Comparison of ENCODE assay signal across 9 mouse cellular contexts in the genomic region with DNA sequence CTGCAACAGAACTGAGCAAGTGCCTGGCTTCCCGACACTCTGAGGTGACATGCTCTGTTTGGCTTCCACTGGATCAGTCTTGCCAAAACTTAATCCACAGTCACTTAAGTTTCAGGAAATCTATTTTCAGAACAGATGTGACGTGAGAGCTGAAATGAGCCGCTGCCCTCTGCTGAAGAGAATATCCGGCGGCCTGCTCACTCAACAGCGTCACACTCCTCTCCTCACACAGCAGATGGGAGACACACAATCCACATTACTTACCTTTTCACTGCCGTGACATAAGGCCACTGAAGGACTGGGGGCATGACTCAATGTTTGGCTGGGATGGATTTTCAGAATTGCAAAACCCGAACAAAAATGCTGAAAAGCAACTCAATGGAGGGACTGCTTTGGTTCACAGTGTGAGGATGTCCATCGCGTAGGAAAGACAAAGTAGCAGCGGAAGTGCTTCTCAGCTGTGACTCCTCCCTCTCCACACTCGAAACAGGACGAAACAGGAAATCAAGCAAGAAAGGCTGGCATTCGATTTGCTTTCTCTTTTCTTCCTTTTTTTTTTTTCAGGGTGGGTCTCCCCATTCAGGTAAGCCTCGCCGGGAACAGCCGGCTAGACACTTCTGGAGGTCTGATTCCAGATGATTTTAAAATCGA.
DNase-seq lines count a peak whose midpoint lies in the region; ATAC-seq and TF ChIP-seq lines count a peak whose summit lies in the region.
"Had no signal": no experiment of that assay in that cellular context is flagged by ENCODE, and none has a peak within 500 bp of the region (broad histone marks: within the 10 kb centered on the region; RNA-seq: fewer than 3 reads in every experiment).

No protein-coding gene starts in this region.

- 0 out of 2 replicates have a peak, but pooled peaks have one; percentile 17 for ATAC-seq in lung, embryonic 14.5 days (ENCODE audit: insufficient read depth)
- peak; percentile 51; the same call in 1 of the 2 replicates for ATAC-seq in forebrain, embryonic 14.5 days
- ATAC-seq in heart, embryonic 16.5 days (replicated peaks; ENCODE audit: extremely low read depth, insufficient read depth, low FRiP score): peak; percentile 72

- TF ChIP-seq CTCF in lung, embryonic 14.5 days (IDR thresholded peaks at IDR 0.05; ENCODE audit: low read depth): no peak

- no peak overlapping the region for H3K4me2 ChIP-seq in lung, embryonic 14.5 days
- H3K4me2 ChIP-seq in forebrain, embryonic 14.5 days (ENCODE audit: low read length): no peak overlapping the region
- peak overlapping the region; percentile 51 for H3K4me2 ChIP-seq in heart, embryonic 16.5 days (ENCODE audit: low read depth, low read length)

- H3K9ac ChIP-seq in lung, embryonic 14.5 days: no peak overlapping the region
- H3K9ac ChIP-seq in forebrain, embryonic 14.5 days (ENCODE audit: low read length): no peak overlapping the region
- H3K9ac ChIP-seq in heart, embryonic 16.5 days (ENCODE audit: low read length): 0 out of 2 replicates have a peak overlapping the region, but pooled peaks have one; percentile 20

- H3K36me3 ChIP-seq in lung, embryonic 14.5 days (ENCODE audit: insufficient read depth): no peaks in the 10 kb centered on the region
- no peaks in the 10 kb centered on the region for H3K36me3 ChIP-seq in forebrain, embryonic 14.5 days (ENCODE audit: control insufficient read depth, insufficient read depth, low read length)
- no peaks in the 10 kb centered on the region for H3K36me3 ChIP-seq in heart, embryonic 16.5 days (ENCODE audit: control insufficient read depth, insufficient read depth)

- WGBS in lung, embryonic 14.5 days: 75% methylated on average over 18 of the region's 18 CpGs
- 75% methylated on average over 18 of the region's 18 CpGs for WGBS in forebrain, embryonic 14.5 days
- WGBS in heart, embryonic 16.5 days: 58% methylated on average over 18 of the region's 18 CpGs

- DNase-seq in lung, embryonic 14.5 days: peak; percentile 3
- DNase-seq in lung, adult 18-20 months: no peak
- peak; percentile 19 for DNase-seq in forebrain, embryonic 14.5 days (ENCODE audit: low spot score)
- peak; percentile 1 for DNase-seq in lung, postnatal 36 days
- DNase-seq in thymus, postnatal 0 days (ENCODE audit: low spot score): no peak
- no peak for DNase-seq in thymus, postnatal 14 days
- no peak for DNase-seq in ovary, postnatal 36 days (ENCODE audit: low spot score)

- H3K9me3 ChIP-seq in lung, embryonic 14.5 days (ENCODE audit: low read depth, low read length): no peaks in the 10 kb centered on the region
- no peaks in the 10 kb centered on the region for H3K9me3 ChIP-seq in forebrain, embryonic 14.5 days (replicated peaks; ENCODE audit: control insufficient read depth, low read length)
- no peaks in the 10 kb centered on the region for H3K9me3 ChIP-seq in heart, embryonic 16.5 days (replicated peaks; ENCODE audit: control insufficient read depth, low read length)

- H3K27ac ChIP-seq in lung, embryonic 14.5 days (ENCODE audit: low read depth): no peak overlapping the region
- H3K27ac ChIP-seq in forebrain, embryonic 14.5 days (ENCODE audit: low read depth, low read length): no peak overlapping the region
- H3K27ac ChIP-seq in heart, embryonic 16.5 days (ENCODE audit: low read length): peak overlapping the region; percentile 70

- no peaks in the 10 kb centered on the region for H3K27me3 ChIP-seq in lung, embryonic 14.5 days (ENCODE audit: insufficient read depth, low read length)
- no peaks in the 10 kb centered on the region for H3K27me3 ChIP-seq in forebrain, embryonic 14.5 days (replicated peaks; ENCODE audit: control insufficient read depth, insufficient read depth, low read length)
- no peaks in the 10 kb centered on the region for H3K27me3 ChIP-seq in heart, embryonic 16.5 days (ENCODE audit: control insufficient read depth, insufficient read depth, low read length)

- no peaks in the 10 kb centered on the region for H3K4me1 ChIP-seq in lung, embryonic 14.5 days (ENCODE audit: insufficient read depth)
- H3K4me1 ChIP-seq in forebrain, embryonic 14.5 days (ENCODE audit: control insufficient read depth, insufficient read depth, low read length): no peaks in the 10 kb centered on the region
- H3K4me1 ChIP-seq in heart, embryonic 16.5 days (ENCODE audit: control insufficient read depth, insufficient read depth, low read length): peaks cover 3% of the 10 kb centered on the region; the same call in 1 of the 2 replicates

- H3K4me3 ChIP-seq in lung, embryonic 14.5 days (ENCODE audit: low read depth, low read length): no peak overlapping the region
- no peak overlapping the region for H3K4me3 ChIP-seq in forebrain, embryonic 14.5 days (ENCODE audit: low read depth, low read length)
- H3K4me3 ChIP-seq in heart, embryonic 16.5 days (ENCODE audit: low read length): peak overlapping the region; percentile 13; the same call in 1 of the 2 replicates
- H3K4me3 ChIP-seq: myocyte had no signal

Comparison
In these comparisons a context has a peak if more than half of its experiments do, and no peak if none do; other contexts are left out.
1. DNase-seq: peak in lung, embryonic 14.5 days (single experiment), forebrain, embryonic 14.5 days (single experiment) and lung, postnatal 36 days (single experiment); none in lung, adult 18-20 months (0 of 2), thymus, postnatal 0 days (single experiment), thymus, postnatal 14 days (single experiment) and ovary, postnatal 36 days (single experiment).
2. ATAC-seq: peak in every context shown above with its lines; median percentile 72 in heart, embryonic 16.5 days; 51 in forebrain, embryonic 14.5 days; 17 in lung, embryonic 14.5 days.